Mouse (Mus musculus): Measurements from ENCODE around the gene Trim25. TPM values are rescaled to one million over a fixed set of nuclear protein-coding genes. Genes with fewer than 3 reads are reported as not detected.
A peak's percentile ranks its signal among the peaks of the same experiment; 100 is the strongest.

Gene Trim25
- polyA plus RNA-seq, 1 experiment from 2014 or later = 13.2 TPM

DNA sequence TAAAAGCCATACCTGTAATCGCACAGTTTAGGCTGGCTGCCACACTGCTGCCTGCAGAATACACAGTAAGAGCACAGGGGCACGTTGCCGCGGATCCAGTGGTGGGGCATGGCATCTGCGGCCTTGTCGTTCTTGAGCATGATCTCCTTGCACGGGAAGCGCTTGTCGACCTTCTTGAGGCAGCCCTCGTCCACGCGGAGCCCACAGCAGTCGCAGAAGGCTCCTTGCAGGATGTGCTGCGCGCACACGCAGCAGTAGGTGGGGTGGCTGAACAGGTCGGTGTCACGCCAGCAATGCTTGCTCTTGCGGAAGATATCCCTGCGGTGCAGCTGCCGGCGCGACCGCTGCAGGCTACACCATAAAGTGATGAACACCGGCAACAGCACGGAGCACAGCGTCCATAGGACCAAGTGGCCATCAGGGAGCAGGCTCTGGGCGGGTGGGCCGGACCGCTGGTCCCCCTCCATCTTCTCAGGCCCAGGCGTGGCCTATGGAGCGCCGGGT, 60.8 kb downstream of the Trim25 start:
- Histone ChIP-seq H3K36me3 (ENCODE audit: control insufficient read depth, insufficient read depth, low read length) (no peaks in the 10 kb centered on the region), H3K4me2 (replicated peaks; ENCODE audit: low read depth, low read length) (peak overlapping the region; percentile 87), H3K27me3 (ENCODE audit: control insufficient read depth, insufficient read depth, low read length) (no peaks in the 10 kb centered on the region), H3K9ac (ENCODE audit: low read depth, low read length) (peak overlapping the region; percentile 78), H3K4me3 (ENCODE audit: low read length) (peak overlapping the region; percentile 72), H3K4me1 (ENCODE audit: control insufficient read depth, insufficient read depth, low read length) (peaks cover 14% of the 10 kb centered on the region), H3K9me3 (ENCODE audit: control insufficient read depth, low read length) (no peaks in the 10 kb centered on the region), H3K27ac (ENCODE audit: low read depth, low read length) (no peak overlapping the region)
- ATAC-seq (ENCODE audit: low FRiP score, low TSS enrichment) = peak; percentile 80; the same call in 1 of the 2 replicates
- under 1% methylated on average over 33 of the region's 33 CpGs for WGBS

DNA sequence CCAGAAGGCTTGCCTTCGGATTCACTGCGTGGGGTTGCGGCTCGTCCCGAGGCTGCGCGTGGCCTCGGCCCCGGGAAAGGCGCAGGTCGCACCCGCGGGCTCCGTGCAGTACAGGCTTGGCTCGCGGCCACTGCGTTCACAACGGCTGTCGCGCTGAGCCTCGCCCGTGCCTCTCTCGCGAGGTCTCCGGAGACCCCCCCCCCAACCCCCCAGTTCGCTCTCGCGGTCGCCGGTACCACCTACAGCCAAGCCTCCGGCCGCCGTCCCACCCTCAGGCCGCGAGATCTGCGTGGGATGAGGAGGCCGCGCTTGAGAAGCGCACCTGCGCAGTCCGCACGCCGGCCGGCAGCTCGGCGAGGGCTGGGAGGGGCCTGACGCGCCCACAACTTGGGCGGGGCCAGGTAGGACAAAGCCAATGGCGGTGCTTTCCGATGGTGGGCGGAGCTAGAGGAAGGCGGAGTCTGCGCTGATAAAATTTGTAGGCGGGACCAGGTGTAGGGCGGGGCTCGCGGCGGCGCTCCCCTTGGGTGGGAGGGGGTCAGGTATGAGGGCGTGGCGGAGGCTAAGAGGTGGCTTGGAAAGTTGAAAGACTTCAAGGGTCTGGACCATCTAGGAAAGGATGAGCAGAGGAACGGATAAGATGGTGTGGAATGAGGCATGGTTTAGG, 61.4 kb downstream of the Trim25 start:
- WGBS = under 1% methylated on average over 63 of the region's 63 CpGs
- Histone ChIP-seq H3K9me3 (ENCODE audit: control insufficient read depth, low read length) (no peaks in the 10 kb centered on the region), H3K4me1 (ENCODE audit: control insufficient read depth, insufficient read depth, low read length) (peaks cover 14% of the 10 kb centered on the region), H3K27me3 (ENCODE audit: control insufficient read depth, insufficient read depth, low read length) (no peaks in the 10 kb centered on the region), H3K4me3 (ENCODE audit: low read length) (peak overlapping the region; percentile 72), H3K36me3 (ENCODE audit: control insufficient read depth, insufficient read depth, low read length) (no peaks in the 10 kb centered on the region), H3K4me2 (replicated peaks; ENCODE audit: low read depth, low read length) (peak overlapping the region; percentile 87), H3K9ac (ENCODE audit: low read depth, low read length) (peak overlapping the region; percentile 78), H3K27ac (ENCODE audit: low read depth, low read length) (no peak overlapping the region)
- peak; percentile 95 for ATAC-seq (ENCODE audit: low FRiP score, low TSS enrichment)

DNA sequence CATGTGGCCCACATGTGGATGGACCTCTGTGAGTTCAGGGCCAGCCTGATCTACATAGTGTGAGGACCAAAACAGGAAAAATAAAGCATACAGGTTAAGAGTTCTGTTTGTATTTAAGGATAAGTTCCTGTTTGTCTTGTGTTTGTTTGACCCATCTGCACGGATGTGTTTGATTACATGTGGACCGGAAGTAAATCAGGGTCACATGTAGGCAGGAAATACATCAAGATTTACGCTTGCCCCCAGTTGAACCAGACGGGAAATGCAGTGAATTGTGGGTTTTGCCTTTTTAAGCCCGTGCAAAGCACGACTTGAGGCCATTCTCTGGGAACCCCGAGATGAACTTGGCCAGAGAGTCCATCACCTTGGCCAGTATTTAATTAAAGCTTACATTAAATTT, 62.2 kb downstream of the Trim25 start:
- peaks cover 14% of the 10 kb centered on the region for H3K4me1 ChIP-seq (ENCODE audit: control insufficient read depth, insufficient read depth, low read length)
- no peak overlapping the region for H3K27ac ChIP-seq (ENCODE audit: low read depth, low read length)
- H3K27me3 ChIP-seq (ENCODE audit: control insufficient read depth, insufficient read depth, low read length) = no peaks in the 10 kb centered on the region
- H3K9ac ChIP-seq (ENCODE audit: low read depth, low read length) = no peak overlapping the region
- WGBS = 61% methylated on average over 7 of the region's 7 CpGs
- H3K4me2 ChIP-seq (replicated peaks; ENCODE audit: low read depth, low read length) = no peak overlapping the region
- H3K9me3 ChIP-seq (ENCODE audit: control insufficient read depth, low read length) = no peaks in the 10 kb centered on the region
- no peak overlapping the region for H3K4me3 ChIP-seq (ENCODE audit: low read length)
- H3K36me3 ChIP-seq (ENCODE audit: control insufficient read depth, insufficient read depth, low read length) = no peaks in the 10 kb centered on the region
- no peak for ATAC-seq (ENCODE audit: low FRiP score, low TSS enrichment)

DNA sequence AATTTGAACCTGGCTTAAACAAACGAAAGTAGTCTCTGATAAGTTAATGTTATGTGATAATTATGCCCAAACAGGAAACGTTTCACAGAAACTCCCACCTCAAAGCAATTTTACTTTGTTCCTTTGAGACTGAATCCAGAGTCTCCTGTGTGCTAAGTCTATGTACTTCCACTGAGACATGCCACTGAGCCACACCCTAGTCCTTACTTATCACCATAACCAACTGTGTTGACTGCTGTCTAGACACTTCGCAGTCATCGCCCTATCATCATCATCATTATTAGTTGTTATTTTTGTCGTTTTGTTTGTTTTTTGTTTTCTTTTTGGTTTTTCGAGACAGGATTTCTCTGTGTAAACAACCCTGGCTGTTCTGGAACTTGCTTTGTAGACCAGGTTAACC, 65.1 kb downstream of the Trim25 start:
- no peak for ATAC-seq (ENCODE audit: low FRiP score, low TSS enrichment)
- H3K4me2 ChIP-seq (replicated peaks; ENCODE audit: low read depth, low read length) = no peak overlapping the region
- 83% methylated on average over 6 of the region's 6 CpGs for WGBS
- H3K4me1 ChIP-seq (ENCODE audit: control insufficient read depth, insufficient read depth, low read length) = peaks cover 7% of the 10 kb centered on the region
- H3K27ac ChIP-seq (ENCODE audit: low read depth, low read length) = no peak overlapping the region
- no peaks in the 10 kb centered on the region for H3K9me3 ChIP-seq (ENCODE audit: control insufficient read depth, low read length)
- H3K27me3 ChIP-seq (ENCODE audit: control insufficient read depth, insufficient read depth, low read length) = no peaks in the 10 kb centered on the region
- no peak overlapping the region for H3K9ac ChIP-seq (ENCODE audit: low read depth, low read length)
- H3K36me3 ChIP-seq (ENCODE audit: control insufficient read depth, insufficient read depth, low read length) = no peaks in the 10 kb centered on the region
- H3K4me3 ChIP-seq (ENCODE audit: low read length) = no peak overlapping the region

DNA sequence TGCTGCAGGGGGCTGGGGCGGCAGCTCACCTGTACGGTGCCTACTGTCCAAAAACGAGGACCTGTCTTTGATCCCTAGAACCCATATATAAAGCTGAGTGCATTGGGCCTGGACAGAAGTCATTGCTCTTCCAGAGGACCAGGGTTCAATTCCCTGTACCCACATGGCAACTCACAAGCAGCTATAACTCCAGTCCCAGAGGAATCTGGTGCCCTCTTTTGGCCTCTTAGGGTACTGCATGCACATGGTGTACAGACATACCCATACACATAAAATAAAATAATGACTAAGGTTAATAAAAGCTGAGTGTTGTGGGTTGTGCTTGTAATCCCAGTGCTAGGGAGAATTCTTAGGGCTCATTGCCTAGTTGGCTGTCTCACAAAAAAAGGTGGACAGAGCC, 66.1 kb downstream of the Trim25 start:
- 91% methylated on average over 3 of the region's 3 CpGs for WGBS
- no peaks in the 10 kb centered on the region for H3K36me3 ChIP-seq (ENCODE audit: control insufficient read depth, insufficient read depth, low read length)
- ATAC-seq (ENCODE audit: low FRiP score, low TSS enrichment) = no peak

DNA sequence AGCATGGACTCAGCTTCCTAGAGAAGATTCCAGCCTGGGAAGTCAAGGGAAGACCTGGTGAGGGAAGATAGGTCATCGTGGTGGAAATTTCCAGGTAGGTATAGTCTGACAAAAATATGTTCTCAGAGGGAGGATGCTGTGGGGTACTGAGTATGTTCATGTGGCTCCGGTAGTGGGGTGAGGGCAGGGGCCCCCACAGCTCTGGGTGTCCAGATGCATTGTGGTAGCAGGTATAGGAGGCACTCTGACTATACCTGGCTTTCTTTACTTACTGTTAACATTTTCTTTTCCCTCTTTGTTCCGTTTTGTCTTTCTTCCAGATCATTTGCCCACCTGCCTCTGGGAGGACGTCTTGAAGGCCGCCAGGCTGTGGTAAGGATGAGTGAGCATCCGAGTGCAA, 67.0 kb downstream of the Trim25 start:
- Histone ChIP-seq H3K4me3 (ENCODE audit: low read length) (no peak overlapping the region), H3K9me3 (ENCODE audit: control insufficient read depth, low read length) (no peaks in the 10 kb centered on the region), H3K9ac (ENCODE audit: low read depth, low read length) (no peak overlapping the region), H3K27ac (ENCODE audit: low read depth, low read length) (no peak overlapping the region), H3K27me3 (ENCODE audit: control insufficient read depth, insufficient read depth, low read length) (no peaks in the 10 kb centered on the region), H3K4me2 (replicated peaks; ENCODE audit: low read depth, low read length) (no peak overlapping the region), H3K36me3 (ENCODE audit: control insufficient read depth, insufficient read depth, low read length) (no peaks in the 10 kb centered on the region), H3K4me1 (ENCODE audit: control insufficient read depth, insufficient read depth, low read length) (no peaks in the 10 kb centered on the region)
- ATAC-seq (ENCODE audit: low FRiP score, low TSS enrichment) = no peak
- WGBS = 68% methylated on average over 6 of the region's 6 CpGs

More for the DNA sequence above, 66.1 kb downstream of the Trim25 start:
- Histone ChIP-seq H3K27ac (ENCODE audit: low read depth, low read length) (no peak overlapping the region), H3K4me3 (ENCODE audit: low read length) (no peak overlapping the region), H3K4me1 (ENCODE audit: control insufficient read depth, insufficient read depth, low read length) (no peaks in the 10 kb centered on the region), H3K9ac (ENCODE audit: low read depth, low read length) (no peak overlapping the region), H3K9me3 (ENCODE audit: control insufficient read depth, low read length) (no peaks in the 10 kb centered on the region), H3K4me2 (replicated peaks; ENCODE audit: low read depth, low read length) (no peak overlapping the region), H3K27me3 (ENCODE audit: control insufficient read depth, insufficient read depth, low read length) (no peaks in the 10 kb centered on the region)

DNA sequence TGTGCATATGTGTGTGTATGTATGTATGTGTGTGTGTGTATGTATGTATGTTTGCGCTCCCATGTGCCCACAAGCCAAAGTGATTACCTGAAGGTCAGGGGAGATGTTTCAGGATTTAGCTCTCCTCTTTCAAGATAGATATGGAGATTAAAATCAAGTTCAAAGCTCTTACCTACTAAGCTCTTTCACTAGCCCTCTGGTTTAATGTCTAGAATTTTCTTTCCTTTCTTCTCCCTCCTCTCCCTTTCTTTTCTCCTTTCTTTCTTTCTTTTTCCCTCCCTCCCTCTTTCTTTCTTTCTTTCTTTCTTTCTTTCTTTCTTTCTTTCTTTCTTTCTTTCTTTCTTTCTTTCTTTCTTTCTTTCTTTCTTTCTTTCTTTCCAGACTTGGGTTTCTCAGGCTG, 67.6 kb downstream of the Trim25 start, which contains the start of gene Dgke:
TSS of gene Dgke (minus strand) at position 101 of the 400 bp plus-strand sequence.
- H3K27me3 ChIP-seq (ENCODE audit: control insufficient read depth, insufficient read depth, low read length) = no peaks in the 10 kb centered on the region
- no peak within 1 kb of the TSS for H3K27ac ChIP-seq (ENCODE audit: low read depth, low read length)
- H3K9me3 ChIP-seq (ENCODE audit: control insufficient read depth, low read length) = no peaks in the 10 kb centered on the region
- no peak within 1 kb of the TSS for H3K9ac ChIP-seq (ENCODE audit: low read depth, low read length)
- no peak within 1 kb of the TSS for H3K4me3 ChIP-seq (ENCODE audit: low read length)
- no peaks in the 10 kb centered on the region for H3K4me1 ChIP-seq (ENCODE audit: control insufficient read depth, insufficient read depth, low read length)
- no peaks in the 10 kb centered on the region for H3K36me3 ChIP-seq (ENCODE audit: control insufficient read depth, insufficient read depth, low read length)
- H3K4me2 ChIP-seq (replicated peaks; ENCODE audit: low read depth, low read length) = no peak within 1 kb of the TSS
- 91% methylated on average over 1 of the region's 1 CpGs for WGBS
- no peak for ATAC-seq (ENCODE audit: low FRiP score, low TSS enrichment)

DNA sequence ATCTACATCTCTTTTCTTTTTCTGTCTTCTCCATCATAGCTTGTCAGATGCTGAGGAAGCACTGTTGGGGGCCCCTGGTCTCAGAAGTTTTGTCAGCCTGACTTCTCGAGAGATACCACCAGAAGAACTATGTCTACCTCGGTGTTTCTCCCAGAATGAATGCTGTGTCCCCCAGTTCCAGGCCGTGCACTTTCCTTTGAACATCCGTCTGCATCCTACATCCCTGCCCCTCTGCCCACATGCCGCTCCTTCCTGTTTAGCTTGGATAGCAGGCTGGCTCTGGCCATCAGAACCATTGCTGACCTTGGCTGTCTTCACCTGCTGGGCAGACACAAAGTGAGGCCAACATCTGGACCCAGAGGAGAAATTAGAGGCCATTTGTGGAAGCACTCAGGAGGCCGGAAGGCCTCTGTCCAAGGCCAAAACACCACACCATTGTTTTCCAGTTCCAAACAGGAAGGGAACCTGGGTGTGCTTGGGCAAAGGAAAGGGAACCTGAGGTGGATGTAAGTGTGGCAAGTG, 68.2 kb downstream of the Trim25 start:
- no peak overlapping the region for H3K4me3 ChIP-seq (ENCODE audit: low read length)
- H3K9me3 ChIP-seq (ENCODE audit: control insufficient read depth, low read length) = no peaks in the 10 kb centered on the region
- H3K27me3 ChIP-seq (ENCODE audit: control insufficient read depth, insufficient read depth, low read length) = no peaks in the 10 kb centered on the region
- 70% methylated on average over 6 of the region's 6 CpGs for WGBS
- H3K4me2 ChIP-seq (replicated peaks; ENCODE audit: low read depth, low read length) = no peak overlapping the region
- H3K36me3 ChIP-seq (ENCODE audit: control insufficient read depth, insufficient read depth, low read length) = no peaks in the 10 kb centered on the region
- H3K9ac ChIP-seq (ENCODE audit: low read depth, low read length) = no peak overlapping the region
- H3K27ac ChIP-seq (ENCODE audit: low read depth, low read length) = no peak overlapping the region
- ATAC-seq (ENCODE audit: low FRiP score, low TSS enrichment) = no peak
- H3K4me1 ChIP-seq (ENCODE audit: control insufficient read depth, insufficient read depth, low read length) = no peaks in the 10 kb centered on the region

DNA sequence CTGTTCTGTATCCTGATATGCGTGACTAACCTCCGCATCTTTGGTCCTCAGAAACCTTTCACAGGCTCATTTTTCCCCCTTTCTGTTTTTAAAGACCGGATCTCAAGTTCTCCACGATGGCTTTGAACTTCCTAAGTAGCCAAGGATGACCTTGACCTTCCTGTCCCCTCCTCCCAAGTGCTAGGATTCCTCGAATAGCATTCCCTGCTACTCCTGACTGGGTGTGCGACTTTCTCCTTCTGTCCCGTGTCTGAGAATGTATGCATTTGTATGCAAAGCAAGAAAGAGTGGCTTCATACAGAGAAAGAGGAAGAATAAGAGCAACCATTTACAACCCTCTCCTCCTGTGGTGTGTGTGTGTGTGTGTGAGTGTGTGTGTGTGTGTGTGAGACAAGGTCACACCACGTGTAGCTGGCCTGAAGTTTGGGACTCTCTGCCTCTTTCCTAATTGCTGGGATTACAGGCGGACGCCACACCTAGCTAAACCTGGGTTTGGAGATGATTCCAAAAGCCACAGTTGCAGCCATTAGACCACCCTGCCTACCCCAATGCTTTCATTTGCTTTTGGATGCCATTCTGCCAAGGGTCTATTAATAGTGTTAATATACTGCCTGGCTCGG, 68.8 kb downstream of the Trim25 start:
- Histone ChIP-seq H3K9ac (ENCODE audit: low read depth, low read length) (no peak overlapping the region), H3K27ac (ENCODE audit: low read depth, low read length) (no peak overlapping the region), H3K4me3 (ENCODE audit: low read length) (no peak overlapping the region), H3K4me2 (replicated peaks; ENCODE audit: low read depth, low read length) (no peak overlapping the region), H3K27me3 (ENCODE audit: control insufficient read depth, insufficient read depth, low read length) (no peaks in the 10 kb centered on the region), H3K36me3 (ENCODE audit: control insufficient read depth, insufficient read depth, low read length) (no peaks in the 10 kb centered on the region), H3K9me3 (ENCODE audit: control insufficient read depth, low read length) (no peaks in the 10 kb centered on the region), H3K4me1 (ENCODE audit: control insufficient read depth, insufficient read depth, low read length) (no peaks in the 10 kb centered on the region)
- ATAC-seq (ENCODE audit: low FRiP score, low TSS enrichment) = no peak
- WGBS = 52% methylated on average over 11 of the region's 11 CpGs
